Mouse (Mus musculus) thymus, adult 2 months (tissue): ENCODE results near the gene Nt5m.

Experiments used
- CTCF ChIP-seq: fragments of 200-500 bp; IDR thresholded peaks from 2 replicates; pipeline ENCODE4 v1.5.1; 2012; ENCODE audit warnings: mild to moderate bottlenecking, control low read depth, low read length, moderate library complexity, borderline replicate concordance; ENCODE audit not compliant: control insufficient read depth, poor library complexity, insufficient read depth; ENCODE audit errors: extremely low read depth
- POLR2A ChIP-seq: fragments of 200-500 bp; IDR thresholded peaks from 2 replicates; pipeline ENCODE4 v1.6.1; 2012; ENCODE audit warnings: mild to moderate bottlenecking, low read length, control low read depth, moderate library complexity; ENCODE audit not compliant: control insufficient read depth, poor library complexity, insufficient read depth; ENCODE audit errors: extremely low read depth

DNA sequence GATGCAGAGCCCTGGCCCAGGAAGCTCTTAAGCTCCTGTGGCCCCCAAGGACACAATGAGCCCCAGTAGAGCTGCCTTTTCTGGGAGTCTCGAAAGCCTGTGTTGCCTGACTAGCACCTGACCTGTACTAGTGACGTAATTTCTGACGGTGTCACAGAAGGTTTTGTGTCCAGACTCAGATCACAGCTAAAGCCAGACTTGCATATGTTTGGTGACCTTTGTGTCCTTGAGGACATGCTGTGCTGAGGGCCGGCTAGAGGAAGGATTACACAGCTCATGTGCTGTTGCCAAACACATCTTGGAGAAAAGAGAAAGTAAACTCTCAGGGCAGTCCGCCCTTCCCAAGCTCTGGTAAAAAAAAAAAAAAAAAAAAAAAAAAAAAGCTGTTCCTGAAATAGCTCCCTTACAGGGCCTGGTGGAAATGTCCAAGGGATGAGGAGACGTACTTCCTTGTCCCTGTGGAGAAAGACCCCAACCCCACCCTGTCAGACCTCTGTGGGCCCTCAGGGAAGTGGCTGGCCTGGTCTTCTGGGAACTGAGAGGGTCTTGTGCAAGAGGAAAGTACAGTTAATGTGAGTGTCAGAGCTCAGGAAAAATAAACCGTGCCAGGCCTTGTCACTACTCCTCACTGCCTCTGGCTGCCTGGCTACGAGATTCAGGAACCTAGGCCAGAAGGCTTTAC lies 62.9 kb downstream of the Nt5m start:
- TF ChIP-seq POLR2A (no peak), CTCF (no peak)
